ENCODE assay signal across 23 mouse cellular contexts in the genomic region with DNA sequence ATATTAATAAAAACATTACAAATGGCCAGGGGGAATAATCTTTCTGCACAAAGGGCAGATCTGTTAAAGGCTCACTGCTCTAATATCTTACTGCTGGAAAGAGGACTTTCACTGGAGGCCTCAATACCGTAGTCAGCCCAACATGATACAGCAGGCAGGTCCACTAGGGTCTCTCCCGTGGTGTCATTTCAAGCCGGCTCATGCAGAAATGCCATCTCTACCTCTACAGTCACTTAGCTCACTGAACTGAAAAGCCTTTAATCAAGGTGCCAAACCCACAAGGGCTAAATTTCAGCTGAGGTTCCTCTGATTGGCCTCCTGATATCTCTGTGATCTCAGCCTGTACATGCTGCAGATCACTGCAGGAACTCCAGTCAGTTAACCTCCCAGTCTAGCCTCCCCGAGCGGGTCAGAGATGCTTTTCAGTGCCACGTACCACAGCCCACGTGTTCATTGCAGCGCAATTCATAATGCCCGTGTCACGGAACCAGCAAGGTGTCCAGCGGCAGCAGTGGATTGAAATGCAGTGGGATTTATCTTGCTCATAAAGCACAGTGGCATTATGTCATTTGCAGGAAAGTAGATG.
DNase-seq lines count a peak whose midpoint lies in the region; ATAC-seq and TF ChIP-seq lines count a peak whose summit lies in the region.
"Had no signal": no experiment of that assay in that cellular context is flagged by ENCODE, and none has a peak within 500 bp of the region (broad histone marks: within the 10 kb centered on the region; RNA-seq: fewer than 3 reads in every experiment).

No protein-coding gene starts in this region.

- peak overlapping the region; percentile 30; the same call in 1 of the 2 replicates for H3K4me2 ChIP-seq in kidney, embryonic 15.5 days
- H3K4me2 ChIP-seq in kidney, postnatal 0 days (ENCODE audit: low read length) = no peak overlapping the region
- H3K4me2 ChIP-seq: embryonic facial prominence, embryonic 12.5 days; embryonic facial prominence, embryonic 15.5 days; forebrain, embryonic 12.5 days had no signal

- H3K4me3 ChIP-seq in kidney, embryonic 15.5 days (replicated peaks) = no peak overlapping the region
- H3K4me3 ChIP-seq in kidney, postnatal 0 days (replicated peaks; ENCODE audit: low read depth, low read length) = no peak overlapping the region
- H3K4me3 ChIP-seq: embryonic facial prominence, embryonic 12.5 days; embryonic facial prominence, embryonic 15.5 days; erythroblast, embryonic 14.5 days; forebrain, embryonic 10.5 days; forebrain, embryonic 12.5 days had no signal

- H3K9me3 ChIP-seq in kidney, embryonic 15.5 days (replicated peaks) = no peaks in the 10 kb centered on the region
- no peaks in the 10 kb centered on the region for H3K9me3 ChIP-seq in kidney, postnatal 0 days (replicated peaks; ENCODE audit: low read length)
- H3K9me3 ChIP-seq: embryonic facial prominence, embryonic 12.5 days; embryonic facial prominence, embryonic 15.5 days; forebrain, embryonic 10.5 days had no signal

- H3K27ac ChIP-seq in kidney, embryonic 15.5 days = no peak overlapping the region
- no peak overlapping the region for H3K27ac ChIP-seq in kidney, postnatal 0 days
- H3K27ac ChIP-seq: embryonic facial prominence, embryonic 12.5 days; embryonic facial prominence, embryonic 15.5 days; forebrain, embryonic 10.5 days; forebrain, embryonic 12.5 days had no signal

- H3K9ac ChIP-seq in kidney, embryonic 15.5 days = no peak overlapping the region
- no peak overlapping the region for H3K9ac ChIP-seq in kidney, postnatal 0 days (ENCODE audit: low read depth, low read length)
- H3K9ac ChIP-seq: embryonic facial prominence, embryonic 12.5 days; embryonic facial prominence, embryonic 15.5 days; forebrain, embryonic 12.5 days had no signal

- H3K36me3 ChIP-seq in kidney, embryonic 15.5 days = no peaks in the 10 kb centered on the region
- H3K36me3 ChIP-seq in kidney, postnatal 0 days (ENCODE audit: insufficient read depth, low read length) = no peaks in the 10 kb centered on the region
- H3K36me3 ChIP-seq: embryonic facial prominence, embryonic 12.5 days; embryonic facial prominence, embryonic 15.5 days; forebrain, embryonic 10.5 days; forebrain, embryonic 12.5 days had no signal

- intact Hi-C loops in heart, postnatal 36 days (cut with DNase I) = no loop called here

- WGBS in kidney, embryonic 15.5 days = 45% methylated on average over 11 of the region's 11 CpGs
- 44% methylated on average over 11 of the region's 11 CpGs for WGBS in kidney, postnatal 0 days

- no peak for TF ChIP-seq CTCF in kidney, postnatal 0 days (IDR thresholded peaks at IDR 0.05; ENCODE audit: low read depth)

- peak; percentile 31 for DNase-seq in heart, adult 11 months
- DNase-seq in heart, postnatal 36 days = no peak
- no peak for DNase-seq in kidney, postnatal 25 days
- peak; percentile 52 for DNase-seq in kidney, postnatal 0 days (ENCODE audit: low spot score)
- DNase-seq in kidney, postnatal 36 days = no peak
- DNase-seq: adrenal gland, adult 2 months; adrenal gland, postnatal 10 days; adrenal gland, postnatal 25 days; cerebellum, adult 11 months; cerebellum, adult 18-20 months; cerebellum, adult 8-10 months; cerebellum, adult 9-11 months; cerebellum, postnatal 14 days; cerebellum, postnatal 36 days; embryo, embryonic 11 days had no signal

- H3K27me3 ChIP-seq in kidney, embryonic 15.5 days = no peaks in the 10 kb centered on the region
- no peaks in the 10 kb centered on the region for H3K27me3 ChIP-seq in kidney, postnatal 0 days (ENCODE audit: insufficient read depth, low read length)
- H3K27me3 ChIP-seq: embryonic facial prominence, embryonic 12.5 days; embryonic facial prominence, embryonic 15.5 days; forebrain, embryonic 12.5 days had no signal

- ATAC-seq in kidney, embryonic 15.5 days (replicated peaks; ENCODE audit: low FRiP score) = peak; percentile 79
- ATAC-seq in kidney, postnatal 0 days (replicated peaks; ENCODE audit: low FRiP score, low read depth) = 0 out of 2 replicates have a peak, but pooled peaks have one; percentile 33
- ATAC-seq: forebrain, embryonic 14.5 days; forebrain, embryonic 16.5 days had no signal

- H3K4me1 ChIP-seq in kidney, embryonic 15.5 days = 0 out of 2 replicates have a peak, but pooled peaks cover 6% of the 10 kb centered on the region
- no peaks in the 10 kb centered on the region for H3K4me1 ChIP-seq in kidney, postnatal 0 days (replicated peaks; ENCODE audit: insufficient read depth, low read length)
- H3K4me1 ChIP-seq: embryonic facial prominence, embryonic 12.5 days; embryonic facial prominence, embryonic 15.5 days; forebrain, embryonic 10.5 days; forebrain, embryonic 12.5 days had no signal

Comparison
In these comparisons a context has a peak if more than half of its experiments do, and no peak if none do; other contexts are left out.
1. DNase-seq: peak in heart, adult 11 months (single experiment) and kidney, postnatal 0 days (single experiment); none in heart, postnatal 36 days (0 of 2), kidney, postnatal 25 days (0 of 2) and kidney, postnatal 36 days (0 of 2).